Mouse (Mus musculus): ENCODE data around the gene Gipc3. TPM values are rescaled to one million over a fixed set of nuclear protein-coding genes. Genes with fewer than 3 reads are reported as not detected.
A peak's percentile ranks its signal among the peaks of the same experiment; 100 is the strongest.

Gene Gipc3
- polyA plus RNA-seq (2017; shearing (Covaris generic)) = under 1 TPM in 1 of 3 experiments, not detected in 2; 0.12 TPM

- peak; percentile 33 for ATAC-seq
Observed at GRCm38 (mm10) chr10:81342686-81343505, at the start of gene Gipc3. Gene Gipc3 (minus strand): TSS chr10:81343266.

- no peak for ATAC-seq
Observed at GRCm38 (mm10) chr10:81392781-81393185, 49.7 kb upstream of the Gipc3 start, which contains the start of gene Smim24. Gene Smim24 (plus strand): TSS chr10:81393051.

GRCm38 (mm10) chr10:81392270-81392669, 49.2 kb upstream of the Gipc3 start:
- no peak for ATAC-seq

- no peak for ATAC-seq
Observed at GRCm38 (mm10) chr10:81390678-81390965, 47.6 kb upstream of the Gipc3 start.

GRCm38 (mm10) chr10:81389801-81390677, 47.0 kb upstream of the Gipc3 start:
- peak; percentile 68 for ATAC-seq

GRCm38 (mm10) chr10:81389373-81389772, 46.3 kb upstream of the Gipc3 start:
- no peak for ATAC-seq

GRCm38 (mm10) chr10:81388505-81389055, 45.5 kb upstream of the Gipc3 start, which contains the start of gene Gm48552:
Gene Gm48552 (plus strand): TSS chr10:81389005.
- ATAC-seq = no peak

- no peak for ATAC-seq
Observed at GRCm38 (mm10) chr10:81387716-81388115, 44.6 kb upstream of the Gipc3 start.

GRCm38 (mm10) chr10:81385603-81386306, 42.7 kb upstream of the Gipc3 start:
- ATAC-seq = no peak

GRCm38 (mm10) chr10:81384605-81384982, 41.5 kb upstream of the Gipc3 start:
- no peak for ATAC-seq

GRCm38 (mm10) chr10:81383802-81384604, 40.9 kb upstream of the Gipc3 start, which contains the start of the genes Dohh and Gm48551:
Gene Dohh (plus strand): TSS chr10:81384428.
Gene Gm48551 (plus strand): TSS chr10:81384466.
- ATAC-seq = peak; percentile 94

DNA sequence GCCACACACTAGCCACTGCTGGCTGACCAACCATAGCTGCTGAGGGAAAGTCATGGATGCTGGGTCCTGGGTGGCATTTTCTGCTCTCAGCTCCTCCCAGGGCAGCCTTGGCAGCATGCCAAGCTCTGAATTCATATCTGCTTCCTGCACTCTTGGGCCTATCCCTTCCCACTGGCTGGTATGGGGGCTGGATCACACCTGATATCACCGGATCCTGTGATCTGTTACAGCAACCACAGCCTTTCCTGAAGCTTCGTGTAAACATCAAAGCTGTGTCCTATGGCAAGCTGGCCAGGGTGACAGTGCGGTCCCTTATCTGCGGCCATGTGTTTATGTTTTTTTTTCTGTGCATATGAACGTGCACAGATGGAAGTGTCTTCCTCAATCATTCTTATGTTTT, 39.0 kb upstream of the Gipc3 start:
- ATAC-seq = no peak

GRCm38 (mm10) chr10:81379809-81380378, 36.8 kb upstream of the Gipc3 start:
- ATAC-seq = no peak

DNA sequence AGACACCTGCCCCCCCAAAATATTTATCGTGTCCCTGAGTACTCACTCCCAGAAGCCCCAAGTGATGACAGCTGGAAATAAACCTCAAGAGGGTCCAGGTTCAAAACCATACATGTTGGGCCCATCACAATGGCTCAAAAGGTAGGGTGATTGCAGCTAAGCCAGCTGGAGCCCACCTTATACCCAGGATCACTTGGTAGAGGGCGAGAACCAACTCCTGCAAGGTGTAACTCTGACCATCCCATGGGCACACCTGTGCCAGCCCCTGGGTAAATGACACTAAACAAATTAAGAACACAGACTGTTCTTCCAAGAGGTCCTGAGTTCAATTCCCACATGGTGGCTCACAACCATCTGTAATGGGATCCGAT, 36.1 kb upstream of the Gipc3 start:
- ATAC-seq = no peak

DNA sequence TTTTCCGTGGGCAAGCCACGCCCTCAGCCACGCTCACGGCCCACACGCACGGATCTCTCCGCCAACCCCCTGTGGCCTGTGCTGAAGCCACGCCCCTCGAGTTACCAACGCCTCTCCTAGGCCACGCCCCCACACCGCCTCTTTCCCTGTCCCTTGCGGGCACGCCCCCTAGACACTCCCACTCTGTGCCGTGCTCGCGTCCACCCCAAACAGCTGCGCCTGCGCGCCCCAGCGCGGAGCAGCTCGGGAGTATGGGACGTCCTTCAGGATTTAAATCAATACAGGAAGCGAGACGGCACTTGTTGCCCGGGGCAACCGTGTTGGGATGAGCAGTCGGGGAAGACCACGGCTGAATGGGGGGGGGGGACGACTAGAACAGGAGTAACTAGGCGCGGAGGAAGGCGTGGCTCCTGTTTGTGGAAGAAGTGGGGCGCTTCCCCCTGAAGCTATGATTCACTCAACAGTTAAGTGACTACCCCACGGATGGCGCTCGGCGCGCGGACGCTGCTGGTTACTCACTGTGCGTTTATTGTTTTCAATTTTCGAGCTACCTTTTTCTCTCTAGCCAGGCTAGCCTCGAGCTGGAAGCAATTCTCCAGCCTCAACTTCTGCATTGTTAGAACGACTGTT, 35.6 kb upstream of the Gipc3 start:
- peak; percentile 93 for ATAC-seq

DNA sequence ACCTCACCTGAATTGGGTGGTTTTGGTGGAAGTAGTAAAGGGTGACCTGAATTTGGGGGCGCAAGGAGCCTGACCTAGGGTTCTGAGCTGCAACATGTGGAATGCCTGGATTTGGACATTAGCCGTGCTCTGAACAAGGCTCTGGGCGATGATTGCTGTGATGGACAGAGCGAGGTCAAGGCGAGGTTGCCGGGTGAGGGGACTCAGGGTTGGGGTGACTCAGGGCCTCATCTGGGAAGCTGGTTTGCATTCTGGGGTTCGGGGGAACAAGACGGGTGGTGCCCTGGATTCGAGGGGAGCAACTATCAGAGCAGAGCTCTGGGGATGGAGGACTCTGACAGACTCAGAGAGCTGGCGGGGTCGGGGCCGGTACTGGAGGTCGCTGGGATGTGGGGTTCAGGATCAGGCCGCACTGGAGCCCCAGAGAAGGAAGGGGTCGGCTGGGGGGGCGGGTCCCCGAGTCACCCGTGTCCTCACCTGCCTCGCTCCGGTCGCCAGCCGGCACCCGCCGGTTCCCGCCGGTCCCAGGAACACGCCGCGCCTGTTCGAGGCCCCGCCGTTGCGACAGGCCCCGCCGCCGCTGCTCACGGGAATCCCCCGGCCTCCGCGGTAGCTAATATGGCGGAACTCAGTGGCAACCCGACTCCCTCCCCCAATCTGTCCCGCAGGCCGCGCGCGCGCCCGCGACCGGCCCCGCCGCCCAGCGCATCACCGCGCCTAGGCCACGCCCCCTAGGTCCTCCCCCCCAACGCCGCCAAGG, 34.9 kb upstream of the Gipc3 start, which contains the start of gene Fzr1:
TSS of gene Fzr1 (minus strand) at position 724 of the 760 bp plus-strand sequence.
- no peak for ATAC-seq

GRCm38 (mm10) chr10:81377362-81377664, 34.2 kb upstream of the Gipc3 start:
- ATAC-seq = no peak

- no peak for ATAC-seq
Observed at GRCm38 (mm10) chr10:81376561-81377361, 33.7 kb upstream of the Gipc3 start.

DNA sequence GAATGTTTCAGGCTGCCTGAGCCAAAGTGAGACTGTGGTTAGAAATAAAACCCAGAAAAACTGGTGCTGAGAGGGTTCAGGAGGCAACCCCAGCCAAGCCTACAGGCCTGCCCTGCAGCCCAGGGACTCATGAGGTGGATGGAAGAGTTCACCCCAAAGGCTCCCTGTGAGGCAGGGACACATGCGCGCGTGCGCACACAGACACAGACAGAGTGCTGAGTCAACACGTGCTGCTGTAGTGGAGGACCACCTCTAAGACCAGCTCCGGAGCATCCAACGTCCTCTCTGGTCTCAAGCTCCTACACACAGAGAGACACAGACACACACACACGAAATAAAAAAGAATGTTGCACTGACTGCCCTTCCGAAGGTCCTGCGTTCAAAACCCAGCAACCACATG, 32.3 kb upstream of the Gipc3 start:
- no peak for ATAC-seq

- no peak for ATAC-seq
Observed at GRCm38 (mm10) chr10:81367207-81367495, 24.1 kb upstream of the Gipc3 start.
